Mouse (Mus musculus) heart, postnatal 0 days (tissue): ENCODE measurements at regions not wholly inside any gene's neighbourhood (a gene's known extent, or its start where the extent isn't known, plus 50 kb on each side); places are given as distances from the start of the nearest gene placed in this dataset.

Source experiments
- ATAC-seq: fragments of 200-750 bp; cut with Nextera tagmentation; 2 replicates; pipeline ENCODE4 v1.8.0; 2017; ENCODE audit warnings: low read depth, moderate number of reproducible peaks, moderate library complexity; ENCODE audit not compliant: insufficient read depth
- DNase-seq: peaks from one replicate; pipeline ENCODE4 v3.0.0-alpha.2; 2016; ENCODE audit warnings: low spot score
- H3K27ac ChIP-seq: fragments of 300-500 bp; sonication (generic); 2 replicates; pipeline ENCODE4 v1.5.1; 2014; ENCODE audit warnings: low read depth, mild to moderate bottlenecking
- H3K27me3 ChIP-seq: fragments of 300-500 bp; sonication (generic); 2 replicates; pipeline ENCODE4 v1.6.1; 2014; ENCODE audit warnings: low read length, mixed read lengths; ENCODE audit not compliant: control insufficient read depth, insufficient read depth
- H3K36me3 ChIP-seq: fragments of 300-500 bp; sonication (generic); replicated peaks from 2 replicates; pipeline ENCODE4 v1.6.1; 2014; ENCODE audit warnings: low read length, mixed read lengths; ENCODE audit not compliant: control insufficient read depth, insufficient read depth
- H3K4me1 ChIP-seq: fragments of 300-500 bp; sonication (generic); 2 replicates; pipeline ENCODE4 v1.6.1; 2014; ENCODE audit warnings: antibody characterized with exemption; ENCODE audit not compliant: control insufficient read depth, insufficient read depth
- H3K4me2 ChIP-seq: fragments of 300-500 bp; sonication (generic); 2 replicates; pipeline ENCODE4 v1.6.1; 2014; ENCODE audit warnings: low read depth, mild to moderate bottlenecking, low read length, moderate library complexity
- H3K4me3 ChIP-seq: fragments of 300-500 bp; sonication (generic); 2 replicates; pipeline ENCODE4 v1.5.1; 2014; ENCODE audit warnings: low read depth, low read length
- H3K9ac ChIP-seq: fragments of 300-500 bp; sonication (generic); replicated peaks from 2 replicates; pipeline ENCODE4 v1.6.1; 2014; ENCODE audit warnings: low read depth, low read length, mixed read lengths
- H3K9me3 ChIP-seq: fragments of 300-500 bp; sonication (generic); replicated peaks from 2 replicates; pipeline ENCODE4 v1.6.1; 2016; ENCODE audit warnings: low read length; ENCODE audit not compliant: control insufficient read depth
- CTCF ChIP-seq: IDR thresholded peaks from 2 replicates; pipeline ENCODE4 v1.5.1; 2016; ENCODE audit warnings: antibody characterized with exemption, control low read depth, low read depth
- EP300 ChIP-seq: IDR thresholded peaks from 2 replicates; pipeline ENCODE4 v1.6.1; 2016; ENCODE audit warnings: antibody characterized with exemption, low read depth
- WGBS: fragments of 180-500 bp; shearing (Covaris S2); extraction: QIAGEN DNeasy Blood & Tissue Kit; methylation state at CpG from one replicate; pipeline ENCODE4 v1.1.7; 2014; 5-methylcytosine and 5-hydroxymethylcytosine counted together

- TF ChIP-seq EP300: no peak
- no peak for TF ChIP-seq CTCF
- Histone ChIP-seq H3K9ac (no peak overlapping the region), H3K36me3 (no peaks in the 10 kb centered on the region), H3K4me1 (no peaks in the 10 kb centered on the region), H3K9me3 (no peaks in the 10 kb centered on the region), H3K27ac (no peak overlapping the region), H3K4me3 (no peak overlapping the region), H3K4me2 (no peak overlapping the region), H3K27me3 (no peaks in the 10 kb centered on the region)
- ATAC-seq: no peak
- 64% methylated on average over 2 of the region's 2 CpGs for WGBS
- DNase-seq: no peak
Measured at GRCm38 (mm10) chr3:10523359-10523758, 187.9 kb upstream of the Gm38303 start.

- ATAC-seq (no peak), DNase-seq (no peak)
- Histone ChIP-seq H3K27ac (no peak overlapping the region), H3K4me1 (no peaks in the 10 kb centered on the region), H3K4me3 (no peak overlapping the region), H3K9ac (no peak overlapping the region), H3K36me3 (no peaks in the 10 kb centered on the region), H3K9me3 (no peaks in the 10 kb centered on the region), H3K4me2 (no peak overlapping the region), H3K27me3 (no peaks in the 10 kb centered on the region)
- 66% methylated on average over 2 of the region's 2 CpGs for WGBS
- TF ChIP-seq CTCF (no peak), EP300 (no peak)
Measured at GRCm38 (mm10) chr3:10512186-10512585, 176.7 kb upstream of the Gm38303 start.

GRCm38 (mm10) chr3:10511376-10511775, 175.9 kb upstream of the Gm38303 start:
- H3K4me3 ChIP-seq: no peak overlapping the region
- DNase-seq: peak; percentile 13
- ATAC-seq: no peak
- no peaks in the 10 kb centered on the region for H3K4me1 ChIP-seq
- no peaks in the 10 kb centered on the region for H3K27me3 ChIP-seq
- 0 out of 2 replicates have a peak, but pooled peaks cover 2% of the 10 kb centered on the region for H3K9me3 ChIP-seq
- 38% methylated on average over 1 of the region's 1 CpGs for WGBS
- no peak for TF ChIP-seq EP300
- no peak for TF ChIP-seq CTCF
- H3K36me3 ChIP-seq: no peaks in the 10 kb centered on the region
- no peak overlapping the region for H3K9ac ChIP-seq
- H3K4me2 ChIP-seq: no peak overlapping the region
- H3K27ac ChIP-seq: no peak overlapping the region
